Mouse (Mus musculus) right cerebral cortex, postnatal 36 days (tissue): ENCODE measurements at regions not wholly inside any gene's neighbourhood (a gene's known extent, or its start where the extent isn't known, plus 50 kb on each side); places are given as distances from the start of the nearest gene placed in this dataset.
"Not testable (repeated sequence)": the region's sequence is repeated elsewhere in the genome, so short reads cannot be mapped to it uniquely, and the experiment has no call there.

Experiments
- DNase-seq, 2 experiments: peaks; one replicate each; pipeline ENCODE4 v3.0.0; 2022; ENCODE audit warnings: low spot score in 2 of 2, mixed read lengths in 1 of 2

GRCm38 (mm10) chr8:35020480-35020879 is 745.1 kb upstream of the Gm19410 start:
- no peak for DNase-seq

DNA sequence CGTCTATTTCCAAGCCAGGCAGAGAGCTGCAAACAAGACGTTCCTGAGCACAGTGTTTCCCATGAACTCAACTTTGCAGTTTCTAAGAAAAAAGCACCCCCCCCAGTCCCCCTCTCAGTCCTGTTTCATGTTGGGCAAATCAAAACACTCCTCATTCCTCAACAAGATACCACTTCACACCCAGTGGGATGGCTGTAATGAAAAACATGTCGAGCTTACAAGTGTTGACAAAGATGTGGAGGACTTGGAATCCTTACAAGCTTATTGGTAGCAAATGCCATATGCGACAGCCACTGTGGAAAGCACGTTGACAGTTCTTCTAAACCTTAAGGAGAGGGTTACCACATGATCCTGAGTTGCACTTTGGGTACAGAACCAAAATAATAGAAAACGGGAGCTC is 742.9 kb upstream of the Gm19410 start:
- DNase-seq, result no peak

DNA sequence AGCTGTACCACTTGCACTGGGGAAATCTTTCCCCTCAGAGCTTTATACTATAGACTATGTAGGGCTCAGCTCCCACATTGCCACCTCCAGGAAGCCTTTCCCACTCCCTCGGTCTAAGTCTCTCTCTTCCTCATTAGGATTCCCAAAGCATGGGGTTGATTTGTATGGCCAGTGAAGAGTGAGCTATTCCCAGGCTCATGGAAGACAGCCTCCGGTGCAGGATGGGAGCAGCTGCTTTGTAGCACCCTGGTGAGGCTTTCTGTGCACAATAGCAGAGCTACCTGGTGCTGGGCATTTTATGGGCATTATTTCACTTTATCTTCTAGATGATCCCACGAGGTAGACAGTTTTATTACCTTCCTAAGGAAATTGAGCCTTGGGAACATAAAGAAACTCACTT is 717.8 kb upstream of the Gm19410 start:
- DNase-seq, result no peak

- no peak for DNase-seq
These were observed 712.1 kb upstream of the Gm19410 start for GRCm38 (mm10) chr8:35053444-35053843.

GRCm38 (mm10) chr8:35061048-35061447 is 704.5 kb upstream of the Gm19410 start:
- no peak for DNase-seq

- no peak for DNase-seq
These were observed 697.4 kb upstream of the Gm19410 start for GRCm38 (mm10) chr8:35068228-35068627.

DNA sequence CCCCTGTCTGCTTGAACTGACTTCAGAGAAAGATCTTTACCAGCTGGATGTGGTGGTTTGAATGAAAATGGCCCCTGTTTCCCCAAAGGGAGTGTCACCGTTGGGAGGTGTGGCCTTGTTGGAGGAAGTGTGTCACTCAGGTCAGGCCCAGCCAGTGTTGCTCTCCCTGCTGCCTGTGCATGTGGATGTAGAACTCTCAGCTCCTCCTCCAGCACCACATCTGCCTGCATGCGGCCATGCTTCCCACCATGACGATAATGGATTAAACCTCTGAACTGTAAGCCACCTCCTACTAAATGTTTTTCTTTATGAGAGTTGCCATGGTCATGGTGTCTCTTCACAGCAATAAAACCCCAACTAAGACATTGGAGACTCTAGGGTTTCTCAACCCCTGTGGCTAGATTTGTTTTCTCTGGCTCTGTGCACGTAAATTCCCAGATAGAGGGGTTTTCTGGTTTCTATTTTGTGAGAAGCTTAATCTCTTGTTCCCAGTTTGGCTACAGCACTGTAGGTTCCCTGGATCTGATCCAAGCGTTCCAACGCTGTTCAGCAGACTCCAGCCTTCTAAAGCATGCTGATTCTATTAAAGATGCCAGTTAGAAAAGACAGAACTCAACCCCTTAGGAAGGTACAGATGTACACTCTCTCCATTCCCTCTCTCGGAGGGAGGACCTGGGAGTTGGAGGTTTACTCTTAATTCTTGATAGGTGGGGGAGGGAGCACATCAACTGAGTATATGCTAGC is 695.2 kb upstream of the Gm19410 start:
- peak; percentile 26 to 56 for DNase-seq

- no peak for DNase-seq
These were observed 689.6 kb upstream of the Gm19410 start for GRCm38 (mm10) chr8:35075971-35076370.

DNA sequence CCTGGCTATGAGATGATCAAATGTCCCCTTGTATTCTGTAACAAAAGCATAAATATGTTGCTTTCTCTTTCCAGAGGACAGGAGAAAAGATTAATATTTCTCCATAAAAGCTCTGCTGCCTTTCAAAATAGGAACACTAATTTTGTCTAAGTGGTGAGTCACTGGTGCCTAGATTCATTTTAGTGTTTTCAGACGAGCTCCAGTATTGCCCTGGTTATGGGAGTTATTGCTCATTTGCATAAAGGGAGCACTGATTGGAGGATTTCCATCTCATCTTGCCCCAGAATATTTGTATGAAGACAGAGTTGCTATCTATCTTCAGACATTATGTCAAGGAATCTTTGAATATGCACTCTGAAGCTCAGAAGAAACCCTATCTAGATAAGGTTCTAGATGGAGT is 682.4 kb upstream of the Gm19410 start:
- DNase-seq, result no peak

DNA sequence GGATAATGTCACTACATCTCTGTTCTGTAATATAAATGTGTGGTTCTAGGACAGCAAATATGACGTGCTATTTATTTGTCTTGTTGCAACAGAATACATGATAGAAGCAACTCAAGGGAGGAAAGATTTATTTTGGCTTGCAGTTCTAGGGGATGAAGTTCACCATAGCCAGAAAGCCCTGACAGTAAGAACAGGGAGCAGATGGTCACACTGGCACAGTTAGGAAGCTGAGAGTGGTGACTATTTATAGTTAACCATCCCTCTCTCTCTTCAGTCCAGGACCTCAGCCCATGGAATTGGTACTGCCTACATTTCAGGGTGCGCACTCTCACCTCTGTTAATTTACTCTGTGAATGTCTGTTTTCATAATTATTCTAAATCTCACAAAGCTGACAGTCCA is 678.5 kb upstream of the Gm19410 start:
- no peak for DNase-seq

DNA sequence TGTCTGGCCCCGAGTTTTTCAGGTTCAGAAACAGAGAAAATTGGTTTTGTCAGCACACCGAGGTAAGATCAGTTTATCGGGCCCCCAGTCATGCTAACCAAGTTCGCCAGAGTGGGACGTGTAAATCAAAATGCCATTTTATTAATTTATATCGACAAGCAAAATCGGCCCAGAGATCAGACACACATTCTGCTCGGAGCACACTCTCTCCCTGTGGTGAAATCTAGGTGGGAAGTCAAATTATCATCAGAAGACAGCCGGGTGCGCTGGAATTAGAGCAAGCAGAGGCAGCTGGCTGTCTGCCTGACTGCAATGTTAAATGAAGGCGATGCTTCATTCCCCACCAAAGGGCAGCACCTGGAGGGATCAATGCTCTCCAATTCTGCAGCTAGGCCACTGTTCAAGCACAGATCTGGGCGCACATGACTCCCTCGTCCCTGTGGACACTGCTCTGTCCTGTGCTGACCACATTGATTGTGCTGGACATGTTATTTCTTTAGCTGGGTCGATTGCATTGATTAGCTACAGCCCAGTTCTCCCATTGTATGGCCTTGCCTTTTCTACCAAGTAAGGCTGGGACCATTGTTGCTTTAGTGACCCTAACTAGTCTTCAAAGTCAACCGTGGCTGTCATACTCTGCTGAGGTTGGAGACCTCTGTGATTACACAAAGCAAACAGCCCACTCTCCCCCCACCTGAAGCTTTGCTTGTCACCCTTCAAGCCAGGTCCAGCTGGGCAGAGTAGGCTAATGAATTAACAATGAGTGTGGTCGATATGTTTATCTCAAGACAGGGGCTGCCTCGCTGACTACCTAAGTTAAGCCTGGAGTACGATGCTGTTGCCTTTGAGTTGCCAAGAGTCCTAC is 677.0 kb upstream of the Gm19410 start:
- no peak for DNase-seq

- no peak for DNase-seq
These were observed 676.1 kb upstream of the Gm19410 start for GRCm38 (mm10) chr8:35089519-35089918.

DNA sequence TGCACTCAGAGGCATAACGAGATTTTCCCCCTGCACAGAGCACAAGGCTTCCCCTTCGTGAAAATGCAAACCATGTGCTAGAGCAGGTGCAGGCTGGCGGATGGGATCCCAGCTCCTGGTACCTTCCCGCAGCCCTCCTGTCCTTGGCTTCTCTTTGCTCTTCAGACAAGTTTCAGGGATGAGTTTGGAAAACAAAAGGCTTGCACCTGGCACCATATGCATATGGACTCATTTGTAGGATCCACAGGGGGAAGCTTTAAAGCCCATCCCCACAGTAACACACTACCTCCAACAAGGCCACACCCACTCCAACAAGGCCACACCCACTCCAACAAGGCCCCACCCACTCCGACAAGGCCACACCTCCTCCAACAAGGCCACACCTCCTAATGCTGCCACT is 663.9 kb upstream of the Gm19410 start:
- DNase-seq, result no peak

DNA sequence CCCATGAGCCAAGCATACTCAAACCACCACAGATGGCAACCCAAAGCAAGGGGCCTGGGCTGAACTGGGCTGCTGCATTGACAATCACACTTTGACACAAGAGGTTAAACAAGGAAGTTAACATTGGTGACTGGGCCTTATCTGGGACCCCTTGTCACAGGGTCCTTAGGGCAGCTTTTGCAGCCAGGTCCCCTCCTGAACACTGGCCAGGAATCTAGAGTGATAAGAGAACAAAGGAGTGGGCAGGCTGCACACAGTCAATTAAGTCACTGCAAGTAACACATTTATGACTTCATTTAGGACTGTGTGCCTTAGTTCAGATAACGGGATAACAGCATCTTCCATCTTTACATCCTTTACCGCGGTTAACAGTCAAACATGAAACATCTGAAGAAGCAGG is 663.5 kb upstream of the Gm19410 start:
- DNase-seq, result not testable (repeated sequence)

DNA sequence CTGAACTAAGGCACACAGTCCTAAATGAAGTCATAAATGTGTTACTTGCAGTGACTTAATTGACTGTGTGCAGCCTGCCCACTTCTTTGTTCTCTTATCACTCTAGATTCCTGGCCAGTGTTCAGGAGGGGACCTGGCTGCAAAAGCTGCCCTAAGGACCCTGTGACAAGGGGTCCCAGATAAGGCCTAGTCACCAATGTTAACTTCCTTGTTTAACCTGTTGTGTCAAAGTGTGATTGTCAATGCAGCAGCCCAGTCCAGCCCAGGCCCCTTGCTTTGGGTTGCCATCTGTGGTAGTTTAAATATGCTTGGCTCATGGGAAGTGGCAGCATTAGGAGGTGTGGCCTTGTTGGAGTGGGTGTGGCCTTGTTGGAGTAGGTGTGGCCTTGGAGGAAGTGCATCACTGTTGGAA is 661.1 kb upstream of the Gm19410 start:
- not testable (repeated sequence) for DNase-seq

- DNase-seq, result no peak
These were observed 655.9 kb upstream of the Gm19410 start for GRCm38 (mm10) chr8:35109506-35110217.

GRCm38 (mm10) chr8:35110286-35110685 is 655.3 kb upstream of the Gm19410 start:
- no peak for DNase-seq

- DNase-seq, result no peak
These were observed 654.5 kb upstream of the Gm19410 start for GRCm38 (mm10) chr8:35111130-35111529.

DNA sequence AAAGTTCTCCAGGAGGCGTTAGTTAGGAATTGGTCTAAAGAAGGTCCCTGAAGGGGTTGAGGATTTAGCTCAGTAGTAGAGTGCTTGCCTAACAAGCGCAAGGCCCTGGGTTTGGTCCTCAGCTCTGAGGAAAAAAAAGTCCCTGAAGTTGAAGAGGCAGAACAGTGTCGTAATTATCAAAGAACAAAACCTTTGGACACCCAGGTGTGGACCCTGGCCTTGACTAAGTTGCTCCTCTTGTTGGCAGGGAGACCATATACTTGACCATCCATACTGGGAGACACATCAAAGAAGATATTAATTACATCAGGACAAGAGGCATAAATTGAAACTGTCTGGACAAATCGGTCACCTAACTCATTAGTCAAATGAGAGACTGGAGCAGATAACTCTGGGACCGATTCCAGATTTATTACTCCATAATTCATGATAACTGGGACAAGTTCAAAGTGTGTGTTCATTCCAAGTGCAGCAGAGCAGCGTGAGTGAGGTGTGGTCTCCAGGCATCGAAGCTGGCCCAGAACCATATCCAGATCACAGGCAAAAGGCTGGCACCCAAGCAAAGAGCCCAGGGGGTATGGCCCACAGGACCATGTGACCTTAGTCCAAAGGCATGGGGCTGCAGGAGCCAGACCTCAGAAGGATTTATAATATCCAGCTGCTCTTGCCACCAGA is 652.9 kb upstream of the Gm19410 start:
- DNase-seq, result no peak

- DNase-seq, result no peak
These were observed 651.6 kb upstream of the Gm19410 start for GRCm38 (mm10) chr8:35114031-35114430.

GRCm38 (mm10) chr8:35120612-35121011 is 645.0 kb upstream of the Gm19410 start:
- DNase-seq, result no peak

GRCm38 (mm10) chr8:35121084-35121483 is 644.5 kb upstream of the Gm19410 start:
- no peak for DNase-seq
